Mouse (Mus musculus) CH12.LX (cell line): ENCODE data around the gene Sh3rf1. TPM values are rescaled to one million over a fixed set of nuclear protein-coding genes. Genes with fewer than 3 reads are reported as not detected.

ENCODE experiments used
- DNase-seq: peaks from one replicate; pipeline ENCODE4 v3.0.0-alpha.2; 2013; ENCODE audit errors: extremely low read depth
- H3K27ac ChIP-seq: 2 replicates; pipeline ENCODE4 v1.5.1; 2012; ENCODE audit warnings: low read depth, mild to moderate bottlenecking, control low read depth, moderate library complexity; ENCODE audit not compliant: insufficient read depth
- H3K27me3 ChIP-seq: replicated peaks from 2 replicates; pipeline ENCODE3; 2012; ENCODE audit warnings: inconsistent platforms
- H3K36me3 ChIP-seq, 2 experiments: replicated peaks in 1 of 2; 2 replicates each; pipeline versions ENCODE3 to v1.6.1; 2012; ENCODE audit warnings: inconsistent platforms in 1 of 2, low read length in 1 of 2, mild to moderate bottlenecking in 1 of 2, mixed read lengths in 1 of 2, moderate library complexity in 1 of 2; ENCODE audit not compliant: control insufficient read depth in 1 of 2, insufficient read depth in 1 of 2
- H3K4me1 ChIP-seq, 2 experiments: 2 replicates each; pipeline ENCODE4 v1.6.1; 2012; ENCODE audit warnings: inconsistent platforms in 1 of 2, moderate library complexity in 1 of 2; ENCODE audit not compliant: insufficient read depth in 2 of 2, control insufficient read depth in 1 of 2
- H3K4me2 ChIP-seq: 2 replicates; pipeline ENCODE4 v1.6.1; 2012; ENCODE audit warnings: low read depth, mild to moderate bottlenecking, control low read depth; ENCODE audit not compliant: poor library complexity, insufficient read depth, severe bottlenecking
- H3K4me3 ChIP-seq, 3 experiments: fragments of 150-350 bp in 1 of 3; sonication (generic) in 1 of 3; replicated peaks in 1 of 3; 2 replicates each; pipeline versions ENCODE3 to v1.5.1; 2011 to 2012; ENCODE audit warnings: low read depth in 2 of 3, low read length in 2 of 3, mild to moderate bottlenecking in 2 of 3, moderate library complexity in 2 of 3, control low read depth in 1 of 3, improper control_type of control experiment in 1 of 3, inconsistent platforms in 1 of 3, mixed read lengths in 1 of 3; ENCODE audit not compliant: poor library complexity in 1 of 3
- H3K79me2 ChIP-seq: replicated peaks from 2 replicates; pipeline ENCODE4 v1.6.1; 2012; ENCODE audit warnings: mild to moderate bottlenecking, moderate library complexity; ENCODE audit not compliant: control insufficient read depth, poor library complexity, insufficient read depth, severe bottlenecking; ENCODE audit errors: extremely low read depth
- H3K9ac ChIP-seq: 2 replicates; pipeline ENCODE4 v1.6.1; 2012; ENCODE audit warnings: low read depth, mild to moderate bottlenecking, control low read depth, moderate library complexity; ENCODE audit not compliant: insufficient read depth
- H3K9me3 ChIP-seq: replicated peaks from 2 replicates; pipeline ENCODE3; 2012; ENCODE audit warnings: low read length, inconsistent platforms, mixed read lengths
- BHLHE40 ChIP-seq: IDR thresholded peaks from 2 replicates; pipeline ENCODE4 v1.6.1; 2011; ENCODE audit warnings: mild to moderate bottlenecking, low read depth, low read length, improper control_type of control experiment
- E2F4 ChIP-seq: IDR thresholded peaks from 2 replicates; pipeline ENCODE4 v1.6.1; 2011; ENCODE audit warnings: low read depth, low read length, improper control_type of control experiment; ENCODE audit not compliant: insufficient replicate concordance
- EP300 ChIP-seq: IDR thresholded peaks from 2 replicates; pipeline ENCODE4 v1.6.1; 2011; ENCODE audit warnings: low read length, improper control_type of control experiment
- GABPA ChIP-seq: IDR thresholded peaks from 2 replicates; pipeline ENCODE4 v1.6.1; 2012; ENCODE audit warnings: low read depth, low read length, improper control_type of control experiment, inconsistent platforms; ENCODE audit not compliant: insufficient replicate concordance
- JUND ChIP-seq: conservative IDR thresholded peaks from 2 replicates; pipeline ENCODE4 v1.6.1; 2011; ENCODE audit warnings: low read depth, low read length, improper control_type of control experiment
- MAFK ChIP-seq: IDR thresholded peaks from 2 replicates; pipeline ENCODE4 v1.6.1; 2011; ENCODE audit warnings: low read length, improper control_type of control experiment; ENCODE audit not compliant: insufficient replicate concordance
- MAX ChIP-seq: IDR thresholded peaks from 2 replicates; pipeline ENCODE4 v1.6.1; 2011; ENCODE audit warnings: low read length, improper control_type of control experiment
- MAZ ChIP-seq: IDR thresholded peaks from 2 replicates; pipeline ENCODE4 v1.6.1; 2012; ENCODE audit warnings: low read depth, mild to moderate bottlenecking, inconsistent platforms, low read length, improper control_type of control experiment, moderate library complexity
- MEF2A ChIP-seq: IDR thresholded peaks from 2 replicates; pipeline ENCODE4 v1.6.1; 2014; ENCODE audit warnings: low read depth, mild to moderate bottlenecking, inconsistent platforms, low read length, improper control_type of control experiment, borderline replicate concordance
- NELFE ChIP-seq: IDR thresholded peaks from 2 replicates; pipeline ENCODE4 v1.6.1; 2011; ENCODE audit warnings: low read depth, low read length, improper control_type of control experiment
- POLR2A ChIP-seq: IDR thresholded peaks from 2 replicates; pipeline ENCODE4 v1.6.1; 2011; ENCODE audit warnings: low read depth, mild to moderate bottlenecking, improper control_type of control experiment, low read length
- POLR2AphosphoS2 ChIP-seq: IDR thresholded peaks from 2 replicates; pipeline ENCODE4 v1.6.1; 2011; ENCODE audit warnings: low read depth, low read length, improper control_type of control experiment
- SIN3A ChIP-seq: IDR thresholded peaks from 2 replicates; pipeline ENCODE4 v1.6.1; 2012; ENCODE audit warnings: low read length, improper control_type of control experiment, inconsistent platforms
- SMC3 ChIP-seq: IDR thresholded peaks from 2 replicates; pipeline ENCODE4 v1.6.1; 2011; ENCODE audit warnings: low read depth, low read length, improper control_type of control experiment
- TBP ChIP-seq: conservative IDR thresholded peaks from 2 replicates; pipeline ENCODE4 v1.6.1; 2011; ENCODE audit warnings: low read depth, low read length, improper control_type of control experiment
- UBTF ChIP-seq: IDR thresholded peaks from 2 replicates; pipeline ENCODE4 v1.6.1; 2012; ENCODE audit warnings: low read depth, mild to moderate bottlenecking, inconsistent platforms, low read length, improper control_type of control experiment, moderate library complexity
- USF2 ChIP-seq: conservative IDR thresholded peaks from 2 replicates; pipeline ENCODE4 v1.6.1; 2011; ENCODE audit warnings: low read depth, low read length, improper control_type of control experiment
- ZKSCAN1 ChIP-seq: IDR thresholded peaks from 2 replicates; pipeline ENCODE4 v1.6.1; 2012; ENCODE audit warnings: low read depth, inconsistent platforms, low read length, improper control_type of control experiment, borderline replicate concordance
- ZMIZ1 ChIP-seq: IDR thresholded peaks from 2 replicates; pipeline ENCODE4 v1.6.1; 2012; ENCODE audit warnings: low read depth, mild to moderate bottlenecking, inconsistent platforms, low read length, improper control_type of control experiment
- ZNF384 ChIP-seq: IDR thresholded peaks from 2 replicates; pipeline ENCODE4 v1.6.1; 2012; ENCODE audit warnings: low read depth, low read length, improper control_type of control experiment, inconsistent platforms
- dilution Hi-C: fragments of 300-500 bp; cut with MboI; formaldehyde crosslinking; loops from 2 replicates; pipeline ENCODE4 v1.14.3; 2020; ENCODE audit warnings: low sequenced_read_pairs; ENCODE audit not compliant: extremely low pct_unique_long_range_greater_than_20kb, extremely low pct_ligation_motif_present
- in situ Hi-C: fragments of 300-500 bp; cut with MboI; formaldehyde crosslinking; loops from 3 replicates; pipeline ENCODE4 v1.14.3; 2019; ENCODE audit warnings: low sequenced_read_pairs, low pct_ligation_motif_present, low pct_unique_long_range_greater_than_20kb, mixed read lengths
- polyA plus RNA-seq: library from polyadenylated mRNA; unstranded; fragments of >175 nt; gene quantifications from 2 replicates; pipeline ENCODE4 v1.2.1, GENCODE M21; 2012; ENCODE audit warnings: low read depth; ENCODE audit not compliant: insufficient read length
- total RNA-seq, 2 experiments: library from RNA; depleted of rRNA; stranded (reverse); fragments of 300-350 nt in 1 of 2; fragments of >200 nt in 1 of 2; gene quantifications; 2 replicates each; pipeline ENCODE4 v1.2.3; 2012 to 2014

The Sh3rf1 gene
- total and polyA plus RNA-seq, 3 experiments = 6.0 to 16.8 (median 10.6) TPM

DNA sequence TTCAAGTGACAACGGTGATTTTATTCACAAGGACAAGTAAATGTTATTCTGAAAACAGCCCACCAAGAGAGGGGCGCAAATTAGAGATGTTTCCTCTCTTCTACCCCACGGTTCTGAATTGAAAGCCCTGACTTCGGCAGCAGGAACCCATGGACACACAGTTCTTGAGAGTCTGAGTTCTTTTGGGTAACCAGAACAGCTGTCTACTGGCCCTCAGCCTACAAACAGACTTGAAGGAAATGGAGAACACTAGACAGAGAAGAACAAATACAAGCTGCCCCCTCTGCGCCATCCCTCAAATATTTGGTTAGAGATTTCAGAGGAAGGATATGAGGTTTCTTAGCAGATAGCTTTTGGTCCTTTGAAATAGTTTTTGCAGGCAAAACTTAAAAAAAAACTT, 52.7 kb downstream of the Sh3rf1 start:
- Histone ChIP-seq H3K9ac (no peak overlapping the region), H3K79me2 (no peaks in the 10 kb centered on the region; the same call in none of the 2 replicates), H3K4me3 (no peak overlapping the region), H3K27ac (no peak overlapping the region), H3K4me1 (peaks cover 7 to 46% of the 10 kb centered on the region in 2 experiments; a peak in 3 of 4 replicates), H3K27me3 (no peaks in the 10 kb centered on the region), H3K9me3 (no peaks in the 10 kb centered on the region), H3K36me3 (peaks cover 0 to 33% of the 10 kb centered on the region in 2 experiments), H3K4me2 (no peak overlapping the region)
- in situ Hi-C loops = no loop called here
- dilution Hi-C loops = no loop called here
- TF ChIP-seq ZNF384 (no peak), SIN3A (0 out of 2 replicates have a peak, but pooled peaks have one; percentile 1), EP300 (no peak), ZMIZ1 (no peak), BHLHE40 (no peak), JUND (no peak), UBTF (no peak), MAZ (no peak)
- no peak for DNase-seq

DNA sequence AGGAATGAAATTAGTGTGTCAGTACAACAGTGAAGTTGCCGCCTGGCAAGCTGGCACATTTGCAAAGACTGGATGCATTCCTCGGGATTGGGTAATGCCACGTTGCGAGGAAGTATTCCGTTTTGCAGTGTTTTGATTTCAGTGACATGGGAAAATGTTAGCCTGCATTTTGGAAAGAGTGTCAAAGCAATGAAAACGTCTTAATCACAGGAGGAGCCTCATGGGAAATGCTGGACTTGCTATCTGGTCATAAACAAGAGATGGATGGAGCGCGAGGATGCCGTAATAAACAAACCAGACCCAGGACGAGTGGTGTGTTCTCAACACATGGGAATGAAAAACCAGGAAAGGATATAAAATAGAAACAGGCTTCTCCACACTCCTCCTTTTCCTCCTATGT, 55.4 kb downstream of the Sh3rf1 start:
- TF ChIP-seq POLR2AphosphoS2 (no peak), E2F4 (no peak), GABPA (no peak), JUND (no peak), TBP (no peak), ZKSCAN1 (no peak), MAFK (no peak), SMC3 (no peak), MEF2A (no peak), POLR2A (no peak), USF2 (no peak), MAX (no peak), NELFE (no peak)
- TF ChIP-seq, all 38 proteins: peak for 0
- Histone ChIP-seq H3K27ac (no peak overlapping the region), H3K4me3 (no peak overlapping the region), H3K4me1 (peaks cover 18 to 62% of the 10 kb centered on the region in 2 experiments), H3K36me3 (peaks cover 0 to 30% of the 10 kb centered on the region in 2 experiments), H3K9ac (no peak overlapping the region), H3K27me3 (no peaks in the 10 kb centered on the region), H3K4me2 (no peak overlapping the region), H3K9me3 (no peaks in the 10 kb centered on the region), H3K79me2 (no peaks in the 10 kb centered on the region; the same call in 1 of the 2 replicates)
- DNase-seq = no peak
- in situ Hi-C loops (no loop called here), dilution Hi-C loops (no loop called here)
